Mouse (Mus musculus): ENCODE measurements around the gene 9130230L23Rik.

- TF ChIP-seq GATA1 (IDR thresholded peaks at IDR 0.05; ENCODE audit: borderline replicate concordance, low read length) (no peak), FLI1 (IDR thresholded peaks at IDR 0.05; ENCODE audit: low read length) (no peak)
Measured at GRCm38 (mm10) chr5:66004134-66004925, at the start of gene 9130230L23Rik.
